Mouse (Mus musculus) MEL (cell line): ENCODE data around the gene Hsf5. TPM values are rescaled to one million over a fixed set of nuclear protein-coding genes. Genes with fewer than 3 reads are reported as not detected.
A peak's percentile ranks its signal among the peaks of the same experiment; 100 is the strongest.

Source experiments
- DNase-seq: peaks from one replicate; pipeline ENCODE4 v3.0.0; 2011; ENCODE audit warnings: low read depth, low spot score
- H3K27ac ChIP-seq: 2 replicates; pipeline ENCODE4 v1.5.1; 2012; ENCODE audit warnings: low read depth, mild to moderate bottlenecking, control low read depth, low read length, moderate library complexity; ENCODE audit not compliant: control insufficient read depth
- H3K27me3 ChIP-seq, 2 experiments: fragments of 150-350 bp in 1 of 2; sonication (generic) in 1 of 2; 2 replicates each; pipeline ENCODE4 v1.6.1; 2012; ENCODE audit warnings: low read length in 2 of 2, mild to moderate bottlenecking in 2 of 2, improper control_type of control experiment in 1 of 2, moderate library complexity in 1 of 2; ENCODE audit not compliant: insufficient read depth in 2 of 2, control insufficient read depth in 1 of 2
- H3K36me3 ChIP-seq, 2 experiments: 2 replicates each; pipeline ENCODE4 v1.6.1; 2012 to 2014; ENCODE audit warnings: low read length in 2 of 2, improper control_type of control experiment in 1 of 2, inconsistent platforms in 1 of 2, mild to moderate bottlenecking in 1 of 2; ENCODE audit not compliant: insufficient read depth in 2 of 2, control insufficient read depth in 1 of 2
- H3K4me1 ChIP-seq, 2 experiments: fragments of 150-350 bp in 1 of 2; sonication (generic) in 1 of 2; 2 replicates each; pipeline ENCODE4 v1.6.1; 2012; ENCODE audit warnings: low read length in 2 of 2, improper control_type of control experiment in 1 of 2, mild to moderate bottlenecking in 1 of 2; ENCODE audit not compliant: insufficient read depth in 2 of 2, control insufficient read depth in 1 of 2
- H3K4me3 ChIP-seq, 2 experiments: fragments of 150-350 bp in 1 of 2; sonication (generic) in 1 of 2; 2 replicates each; pipeline ENCODE4 v1.5.1; 2012; ENCODE audit warnings: low read depth in 2 of 2, low read length in 2 of 2, mild to moderate bottlenecking in 2 of 2, moderate library complexity in 2 of 2, control low read depth in 1 of 2, improper control_type of control experiment in 1 of 2; ENCODE audit not compliant: control insufficient read depth in 1 of 2, insufficient read depth in 1 of 2
- H3K79me2 ChIP-seq: 2 replicates; pipeline ENCODE4 v1.6.1; 2012; ENCODE audit warnings: mild to moderate bottlenecking, low read length, moderate library complexity; ENCODE audit not compliant: control insufficient read depth, poor library complexity, insufficient read depth
- H3K9ac ChIP-seq: 2 replicates; pipeline ENCODE4 v1.6.1; 2012; ENCODE audit warnings: low read depth, mild to moderate bottlenecking, control low read depth, low read length, moderate library complexity; ENCODE audit not compliant: control insufficient read depth, poor library complexity, severe bottlenecking
- H3K9me3 ChIP-seq: fragments of 150-350 bp; sonication (generic); replicated peaks from 2 replicates; pipeline ENCODE4 v1.6.1; 2012; ENCODE audit warnings: mild to moderate bottlenecking, low read length, improper control_type of control experiment, moderate library complexity; ENCODE audit not compliant: insufficient read depth
- CHD1 ChIP-seq: IDR thresholded peaks from 2 replicates; pipeline ENCODE4 v1.6.1; 2012; ENCODE audit warnings: low read depth, mild to moderate bottlenecking, inconsistent platforms, low read length, improper control_type of control experiment
- CHD2 ChIP-seq: IDR thresholded peaks from 2 replicates; pipeline ENCODE4 v1.6.1; 2011; ENCODE audit warnings: low read length, improper control_type of control experiment
- EP300 ChIP-seq, 2 experiments: IDR thresholded peaks; 2 replicates each; pipeline ENCODE4 v1.6.1; 2011; ENCODE audit warnings: improper control_type of control experiment in 2 of 2, low read length in 2 of 2, low read depth in 1 of 2, mild to moderate bottlenecking in 1 of 2
- GATA1 ChIP-seq: IDR thresholded peaks from 2 replicates; pipeline ENCODE4 v1.6.1; 2011; ENCODE audit warnings: low read depth, low read length, improper control_type of control experiment
- HCFC1 ChIP-seq: IDR thresholded peaks from 2 replicates; pipeline ENCODE4 v1.6.1; 2012; ENCODE audit warnings: low read depth, mild to moderate bottlenecking, inconsistent platforms, low read length, improper control_type of control experiment, moderate library complexity
- MAFK ChIP-seq: IDR thresholded peaks from 2 replicates; pipeline ENCODE4 v1.6.1; 2011; ENCODE audit warnings: low read depth, mild to moderate bottlenecking, low read length, improper control_type of control experiment, borderline replicate concordance
- MAZ ChIP-seq: IDR thresholded peaks from 2 replicates; pipeline ENCODE4 v1.6.1; 2012; ENCODE audit warnings: low read depth, mild to moderate bottlenecking, inconsistent platforms, low read length, improper control_type of control experiment
- MYC ChIP-seq: IDR thresholded peaks from 2 replicates; pipeline ENCODE4 v1.6.1; 2011; ENCODE audit warnings: low read depth, mild to moderate bottlenecking, low read length, improper control_type of control experiment, moderate library complexity
- NELFE ChIP-seq: IDR thresholded peaks from 2 replicates; pipeline ENCODE4 v1.6.1; 2011; ENCODE audit warnings: low read depth, low read length, improper control_type of control experiment
- NRF1 ChIP-seq: IDR thresholded peaks from 2 replicates; pipeline ENCODE4 v1.6.1; 2014; ENCODE audit warnings: low read depth, mild to moderate bottlenecking, inconsistent platforms, low read length, improper control_type of control experiment, moderate library complexity; ENCODE audit not compliant: poor library complexity, insufficient read depth, severe bottlenecking
- SIN3A ChIP-seq: IDR thresholded peaks from 2 replicates; pipeline ENCODE4 v1.6.1; 2012; ENCODE audit warnings: low read length, improper control_type of control experiment, inconsistent platforms
- SMC3 ChIP-seq: IDR thresholded peaks from 2 replicates; pipeline ENCODE4 v1.6.1; 2011; ENCODE audit warnings: low read depth, low read length, improper control_type of control experiment
- TAL1 ChIP-seq: IDR thresholded peaks from 2 replicates; pipeline ENCODE4 v1.6.1; 2012; ENCODE audit warnings: mild to moderate bottlenecking, inconsistent platforms, low read length, moderate library complexity, mixed read lengths
- TBP ChIP-seq: IDR thresholded peaks from 2 replicates; pipeline ENCODE4 v1.8.0; 2011; ENCODE audit warnings: low read depth, low read length, improper control_type of control experiment
- TCF12 ChIP-seq: IDR thresholded peaks from 2 replicates; pipeline ENCODE4 v1.6.1; 2014; ENCODE audit warnings: low read depth, mild to moderate bottlenecking, inconsistent platforms, low read length, improper control_type of control experiment, moderate library complexity
- UBTF ChIP-seq: IDR thresholded peaks from 2 replicates; pipeline ENCODE4 v1.6.1; 2012; ENCODE audit warnings: low read depth, mild to moderate bottlenecking, inconsistent platforms, low read length, improper control_type of control experiment, moderate library complexity, borderline replicate concordance; ENCODE audit not compliant: insufficient read depth
- USF1 ChIP-seq: IDR thresholded peaks from 2 replicates; pipeline ENCODE4 v1.6.1; 2014; ENCODE audit warnings: low read depth, mild to moderate bottlenecking, inconsistent platforms, low read length, improper control_type of control experiment, moderate library complexity
- USF2 ChIP-seq, 2 experiments: IDR thresholded peaks; 2 replicates each; pipeline ENCODE4 v1.6.1; 2011 to 2012; ENCODE audit warnings: improper control_type of control experiment in 2 of 2, low read length in 2 of 2, borderline replicate concordance in 1 of 2, inconsistent platforms in 1 of 2, low read depth in 1 of 2, mild to moderate bottlenecking in 1 of 2; ENCODE audit not compliant: insufficient read depth in 1 of 2
- ZKSCAN1 ChIP-seq: IDR thresholded peaks from 2 replicates; pipeline ENCODE4 v1.6.1; 2012; ENCODE audit warnings: low read depth, mild to moderate bottlenecking, inconsistent platforms, low read length, improper control_type of control experiment, moderate library complexity
- ZMIZ1 ChIP-seq: IDR thresholded peaks from 2 replicates; pipeline ENCODE4 v1.6.1; 2012; ENCODE audit warnings: low read depth, mild to moderate bottlenecking, inconsistent platforms, low read length, improper control_type of control experiment, moderate library complexity
- polyA plus RNA-seq, 2 experiments: library from polyadenylated mRNA; stranded (reverse) in 1 of 2; unstranded in 1 of 2; fragments of >175 nt in 1 of 2; fragments of >200 nt in 1 of 2; gene quantifications; 2 replicates each; pipeline versions ENCODE4 v1.2.1 to v1.2.4; 2012; ENCODE audit warnings: low replicate concordance in 2 of 2, low read depth in 1 of 2; ENCODE audit not compliant: insufficient read length in 2 of 2, insufficient read depth in 1 of 2, missing spikeins in 1 of 2
- total RNA-seq: library from RNA; depleted of rRNA; stranded (reverse); fragments of 300-350 nt; gene quantifications from 2 replicates; pipeline ENCODE4 v1.2.3, GENCODE M21; 2012

Gene Hsf5
- total and polyA plus RNA-seq, 3 experiments, result 0.03 TPM; not detected in 2

GRCm38 (mm10) chr11:87578963-87579601 is 37.9 kb upstream of the Hsf5 start (continued):
- no peak for TF ChIP-seq MYC
- TF ChIP-seq UBTF, result peak; percentile 78
- TF ChIP-seq ZMIZ1, result no peak
- TF ChIP-seq TAL1, result 0 out of 2 replicates have a peak, but pooled peaks have one; percentile 12
- TF ChIP-seq TBP, result peak; percentile 96

GRCm38 (mm10) chr11:87579713-87580112 is 37.3 kb upstream of the Hsf5 start:
- Histone ChIP-seq H3K4me3 (no peak overlapping the region), H3K36me3 (peaks cover 0 to 2% of the 10 kb centered on the region in 2 experiments; a peak in 1 of 4 replicates), H3K79me2 (no peaks in the 10 kb centered on the region), H3K9me3 (no peaks in the 10 kb centered on the region), H3K27me3 (no peaks in the 10 kb centered on the region; a peak in 2 of 4 replicates), H3K9ac (no peak overlapping the region), H3K27ac (no peak overlapping the region), H3K4me1 (peaks cover 2 to 15% of the 10 kb centered on the region in 2 experiments; a peak in 3 of 4 replicates)
- TF ChIP-seq SMC3 (no peak), CHD1 (no peak), EP300 (IDR thresholded peaks at IDR 0.05; ENCODE audit: low read depth in 1 of 2, low read length in 2 of 2) (no peak), USF1 (no peak), HCFC1 (no peak), NELFE (no peak), CHD2 (no peak), TCF12 (no peak), ZKSCAN1 (no peak), USF2 (IDR thresholded peaks at IDR 0.05; ENCODE audit: borderline replicate concordance in 1 of 2, insufficient read depth in 1 of 2, low read depth in 1 of 2, low read length in 2 of 2) (no peak), NRF1 (no peak), MAZ (no peak), TBP (no peak), GATA1 (no peak), MAFK (no peak), SIN3A (no peak)
- no peak for DNase-seq
